Mouse (Mus musculus) heart, adult 2 months (tissue): ENCODE measurements around the gene Slc30a9. TPM values are rescaled to one million over a fixed set of nuclear protein-coding genes. Genes with fewer than 3 reads are reported as not detected.

Experiments used
- DNase-seq, 2 experiments: peaks; one replicate each; pipeline ENCODE4 v3.0.0; 2021
- H3K27ac ChIP-seq: fragments of 200-600 bp; 2 replicates; pipeline ENCODE4 v1.8.1; 2022
- H3K27me3 ChIP-seq: fragments of 200-500 bp; 2 replicates; pipeline ENCODE4 v1.6.1; 2012; ENCODE audit warnings: mild to moderate bottlenecking, low read length, inconsistent platforms, mixed read lengths; ENCODE audit not compliant: control insufficient read depth, insufficient read depth
- H3K36me3 ChIP-seq: fragments of 200-500 bp; 2 replicates; pipeline ENCODE4 v1.6.1; 2012; ENCODE audit warnings: low read length, inconsistent platforms; ENCODE audit not compliant: control insufficient read depth, insufficient read depth
- H3K4me1 ChIP-seq: fragments of 200-500 bp; 2 replicates; pipeline ENCODE4 v1.6.1; 2011; ENCODE audit warnings: low read length; ENCODE audit not compliant: control insufficient read depth, insufficient read depth
- H3K4me3 ChIP-seq: fragments of 200-600 bp; 2 replicates; pipeline ENCODE4 v1.8.1; 2022
- H3K79me2 ChIP-seq: fragments of 200-500 bp; replicated peaks from 2 replicates; pipeline ENCODE4 v1.6.1; 2012; ENCODE audit warnings: mild to moderate bottlenecking, inconsistent platforms, low read length, moderate library complexity, mixed read lengths; ENCODE audit not compliant: control insufficient read depth, insufficient read depth
- H3K9ac ChIP-seq: fragments of 200-500 bp; 2 replicates; pipeline ENCODE4 v1.6.1; 2012; ENCODE audit warnings: low read depth, mild to moderate bottlenecking, control low read depth, inconsistent platforms, low read length, mixed read lengths
- CTCF ChIP-seq: fragments of 200-600 bp; IDR thresholded peaks from 2 replicates; pipeline ENCODE4 v1.8.1; 2022; ENCODE audit warnings: antibody characterized with exemption, mild to moderate bottlenecking, moderate library complexity
- EP300 ChIP-seq: fragments of 200-500 bp; IDR thresholded peaks from 2 replicates; pipeline ENCODE4 v1.6.1; 2011; ENCODE audit warnings: low read depth, low read length, control low read depth; ENCODE audit not compliant: insufficient read depth
- POLR2A ChIP-seq: fragments of 200-500 bp; IDR thresholded peaks from 2 replicates; pipeline ENCODE4 v1.6.1; 2011; ENCODE audit warnings: mild to moderate bottlenecking, low read depth, low read length, control low read depth; ENCODE audit not compliant: insufficient read depth
- WGBS: fragments of 180-500 bp; shearing (Covaris S2); methylation state at CpG from one replicate; pipeline ENCODE4 v1.1.7; 2018; 5-methylcytosine and 5-hydroxymethylcytosine counted together
- intact Hi-C: fragments of 180-260 bp; cut with DNase I; formaldehyde crosslinking; loops from one replicate; pipeline ENCODE4 v1.15.1; 2025
- polyA plus RNA-seq: library from polyadenylated mRNA; depleted of rRNA; stranded (reverse); fragments of >200 nt; gene quantifications from 2 replicates; pipeline ENCODE4 v1.2.3, GENCODE M21; 2012
- total RNA-seq, 2 experiments: library from RNA; stranded (reverse); gene quantifications; 2 replicates each; pipeline ENCODE4 v1.2.3; 2021

Slc30a9 gene
- total and polyA plus RNA-seq, 3 experiments = 36.2 to 171 (median 156) TPM

DNA sequence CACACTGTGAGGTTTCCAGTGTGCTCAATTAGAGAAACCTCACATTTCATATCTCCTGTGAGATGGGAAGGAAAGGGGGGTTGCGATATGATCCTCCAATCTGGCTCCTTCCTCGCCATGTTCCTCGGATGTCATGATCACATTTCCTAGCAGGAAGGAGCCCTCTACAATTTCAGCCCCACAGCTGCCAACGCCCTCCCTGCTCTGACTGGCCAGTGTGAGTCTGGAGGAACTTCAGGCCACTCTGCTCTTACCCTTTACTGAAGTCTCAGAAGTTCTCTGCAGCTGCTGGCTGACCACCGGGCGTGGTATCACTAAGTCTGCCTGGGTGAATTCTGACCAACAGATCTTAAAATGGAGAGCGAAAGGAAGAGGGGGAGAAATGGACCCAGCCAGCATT is 75.8 kb downstream of the Slc30a9 start:
- intact Hi-C loops = no loop called here
- H3K27ac ChIP-seq = no peak overlapping the region
- no peak for TF ChIP-seq EP300
- TF ChIP-seq CTCF = no peak
- TF ChIP-seq POLR2A = no peak
- no peaks in the 10 kb centered on the region for H3K79me2 ChIP-seq
- no peak overlapping the region for H3K4me3 ChIP-seq
- 70% methylated on average over 7 of the region's 7 CpGs for WGBS
- no peak for DNase-seq
- no peaks in the 10 kb centered on the region for H3K4me1 ChIP-seq
- H3K36me3 ChIP-seq = no peaks in the 10 kb centered on the region
- peaks cover 2% of the 10 kb centered on the region; the same call in 1 of the 2 replicates for H3K27me3 ChIP-seq
- H3K9ac ChIP-seq = no peak overlapping the region

DNA sequence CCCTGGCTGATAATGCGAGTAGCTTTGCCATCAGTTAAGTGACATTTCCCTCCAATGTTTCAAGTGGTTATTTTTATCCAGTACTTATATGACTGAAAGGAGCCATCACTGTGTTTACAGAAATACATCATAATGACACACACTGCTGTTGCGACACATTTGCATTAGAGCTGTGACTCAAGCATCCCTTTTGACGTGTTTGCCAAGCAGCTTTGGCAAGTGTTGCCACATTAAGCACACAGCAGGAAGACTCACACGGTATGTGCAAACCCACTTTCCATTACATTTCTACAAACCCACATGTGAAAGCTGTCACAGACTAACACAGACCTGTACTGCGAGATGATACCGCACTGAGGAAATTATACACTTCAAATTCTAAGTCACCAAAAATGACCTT is 87.2 kb downstream of the Slc30a9 start:
- Histone ChIP-seq H3K9ac (no peak overlapping the region), H3K4me3 (no peak overlapping the region), H3K79me2 (no peaks in the 10 kb centered on the region), H3K27me3 (no peaks in the 10 kb centered on the region), H3K27ac (no peak overlapping the region), H3K36me3 (no peaks in the 10 kb centered on the region), H3K4me1 (no peaks in the 10 kb centered on the region)
- WGBS = 83% methylated on average over 6 of the region's 6 CpGs
- no peak for DNase-seq
- intact Hi-C loops = no loop called here
- no peak for TF ChIP-seq CTCF
- no peak for TF ChIP-seq POLR2A
- TF ChIP-seq EP300 = no peak

DNA sequence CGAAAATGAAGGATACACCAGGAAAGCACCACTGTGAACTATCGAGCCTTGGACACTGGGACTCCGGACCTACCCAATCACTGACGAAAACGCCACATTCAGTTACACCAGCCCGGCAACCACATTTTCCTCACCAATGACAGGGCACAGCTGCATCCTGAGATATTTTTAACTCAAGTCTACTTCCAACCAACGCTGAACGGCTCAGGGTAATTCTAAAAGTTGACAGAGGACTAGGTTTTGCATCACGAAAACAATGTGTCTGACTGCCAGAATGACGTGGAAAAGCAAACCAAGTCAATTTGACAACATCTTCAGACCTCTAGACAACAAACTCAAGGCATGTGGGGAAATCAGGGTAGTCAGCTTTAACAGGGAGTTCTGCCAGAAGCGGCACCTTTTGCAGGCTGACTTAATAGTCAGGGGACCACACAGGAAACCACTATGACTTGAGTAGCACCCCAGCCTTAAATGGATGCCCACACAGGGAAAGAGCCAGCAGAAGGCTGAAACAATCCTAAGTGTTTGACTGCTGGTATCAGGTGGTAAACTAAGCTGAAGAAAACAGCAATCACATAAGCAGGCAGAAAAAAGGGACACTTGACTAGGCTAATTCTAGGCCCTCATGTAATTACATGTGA is 88.6 kb downstream of the Slc30a9 start:
- Histone ChIP-seq H3K36me3 (no peaks in the 10 kb centered on the region), H3K9ac (no peak overlapping the region), H3K4me3 (no peak overlapping the region), H3K79me2 (no peaks in the 10 kb centered on the region), H3K4me1 (no peaks in the 10 kb centered on the region), H3K27me3 (no peaks in the 10 kb centered on the region), H3K27ac (no peak overlapping the region)
- WGBS = 37% methylated on average over 11 of the region's 11 CpGs
- intact Hi-C loops = no loop called here
- TF ChIP-seq CTCF = no peak
- TF ChIP-seq EP300 = no peak
- no peak for TF ChIP-seq POLR2A
- DNase-seq = no peak

DNA sequence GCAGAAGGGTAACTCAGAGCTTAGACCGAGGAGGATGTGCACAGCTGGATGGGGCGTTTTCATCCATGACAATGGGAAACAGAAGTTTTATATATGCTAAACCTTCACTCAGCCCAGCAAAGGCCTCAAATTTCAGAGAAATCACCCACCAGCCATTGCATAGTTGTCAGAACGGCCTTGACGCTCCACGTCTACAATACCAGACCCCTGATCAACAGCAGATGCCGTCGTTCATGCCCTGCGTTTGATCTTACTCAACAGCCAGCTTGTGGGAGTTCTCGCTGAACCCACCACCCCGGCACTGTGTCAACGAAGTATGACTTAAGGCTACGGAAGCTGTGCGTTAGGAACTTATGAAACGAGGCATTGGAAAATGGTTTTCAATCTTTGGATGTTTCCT is 90.4 kb downstream of the Slc30a9 start:
- no peaks in the 10 kb centered on the region for H3K79me2 ChIP-seq
- TF ChIP-seq CTCF = no peak
- TF ChIP-seq POLR2A = no peak
- TF ChIP-seq EP300 = no peak
- H3K27ac ChIP-seq = no peak overlapping the region
- intact Hi-C loops = no loop called here
- H3K36me3 ChIP-seq = no peaks in the 10 kb centered on the region
- DNase-seq = no peak
- WGBS = 93% methylated on average over 14 of the region's 14 CpGs
- H3K9ac ChIP-seq = no peak overlapping the region
- no peak overlapping the region for H3K4me3 ChIP-seq
- H3K4me1 ChIP-seq = no peaks in the 10 kb centered on the region
- H3K27me3 ChIP-seq = no peaks in the 10 kb centered on the region

DNA sequence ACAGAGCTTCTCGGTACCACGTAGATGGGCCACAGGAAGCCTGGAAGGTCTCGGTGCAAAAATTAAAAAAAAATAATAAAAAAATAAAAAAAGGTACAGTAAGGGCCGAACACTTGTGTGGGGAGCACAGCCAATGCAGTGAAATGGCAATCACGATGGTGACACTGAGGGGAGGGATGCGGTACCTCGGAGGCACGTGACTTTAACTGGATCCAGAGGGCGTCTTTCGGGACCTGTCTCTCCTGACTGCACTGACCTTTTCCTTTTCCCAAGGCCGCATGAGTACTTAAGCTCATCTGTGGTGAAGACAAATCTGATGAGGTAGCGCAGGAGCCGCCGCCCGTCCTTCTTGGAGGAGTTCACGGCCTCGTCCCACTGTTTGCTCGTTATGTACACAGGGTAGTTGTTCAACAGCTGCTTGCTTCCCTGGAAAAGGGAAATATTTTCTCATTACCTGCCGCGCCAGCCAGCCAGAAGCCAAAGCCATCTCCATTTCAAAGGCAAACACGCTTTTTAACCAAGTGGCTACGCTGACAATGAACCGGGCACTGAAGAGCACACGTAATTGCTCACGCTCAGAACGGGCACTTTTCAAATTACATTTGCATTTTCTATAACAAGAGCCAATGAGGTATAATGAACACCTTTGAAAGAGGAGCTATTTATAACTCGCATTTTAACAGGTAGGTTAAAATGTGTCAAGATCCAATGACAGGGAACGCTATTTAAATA is 93.3 kb downstream of the Slc30a9 start:
- no peak for DNase-seq
- no peaks in the 10 kb centered on the region for H3K79me2 ChIP-seq
- intact Hi-C loops = no loop called here
- H3K27me3 ChIP-seq = no peaks in the 10 kb centered on the region
- 93% methylated on average over 28 of the region's 28 CpGs for WGBS
- no peak overlapping the region for H3K4me3 ChIP-seq
- no peaks in the 10 kb centered on the region for H3K36me3 ChIP-seq
- H3K27ac ChIP-seq = no peak overlapping the region
- H3K9ac ChIP-seq = no peak overlapping the region
- TF ChIP-seq CTCF (no peak), EP300 (no peak), POLR2A (no peak)
- no peaks in the 10 kb centered on the region for H3K4me1 ChIP-seq
